Mouse (Mus musculus): ENCODE measurements around the gene Poc1b.

GRCm38 (mm10) chr10:99114295-99114694 lies 7.5 kb downstream of the Poc1b start:
- TF ChIP-seq POLR2A (IDR thresholded peaks at IDR 0.05; ENCODE audit: insufficient read depth, low read depth, low read length) (no peak), CTCF (IDR thresholded peaks at IDR 0.05; ENCODE audit: insufficient read depth, low read depth, low read length) (no peak)
